Mouse (Mus musculus): ENCODE data around the gene Cdk7. TPM values are rescaled to one million over a fixed set of nuclear protein-coding genes. Genes with fewer than 3 reads are reported as not detected.

The Cdk7 gene
- polyA plus RNA-seq, 1 experiment from 2014 or later = 88.4 TPM

- H3K9me3 ChIP-seq (ENCODE audit: control insufficient read depth, low read depth, low read length) = no peaks in the 10 kb centered on the region
- H3K4me3 ChIP-seq (ENCODE audit: low read depth, low read length) = no peak overlapping the region
- peaks cover 40% of the 10 kb centered on the region for H3K36me3 ChIP-seq (ENCODE audit: control insufficient read depth, insufficient read depth, low read length)
- ATAC-seq (ENCODE audit: insufficient number of reproducible peaks, insufficient read depth, low FRiP score, low read depth) = no peak
- H3K27me3 ChIP-seq (ENCODE audit: control insufficient read depth, insufficient read depth, low read length) = no peaks in the 10 kb centered on the region
- H3K4me2 ChIP-seq (replicated peaks; ENCODE audit: low read depth, low read length) = no peak overlapping the region
- WGBS = 93% methylated on average over 5 of the region's 5 CpGs
- H3K4me1 ChIP-seq (ENCODE audit: control insufficient read depth, insufficient read depth, low read length) = no peaks in the 10 kb centered on the region
- H3K27ac ChIP-seq (ENCODE audit: low read length) = no peak overlapping the region
- no peak overlapping the region for H3K9ac ChIP-seq (replicated peaks; ENCODE audit: low read depth, low read length)
Observed at GRCm38 (mm10) chr13:100721656-100722055, 9.1 kb downstream of the Cdk7 start.

GRCm38 (mm10) chr13:100715467-100715866 is 15.3 kb downstream of the Cdk7 start:
- Histone ChIP-seq H3K36me3 (ENCODE audit: control insufficient read depth, insufficient read depth, low read length) (peaks cover 66% of the 10 kb centered on the region), H3K4me3 (ENCODE audit: low read depth, low read length) (no peak overlapping the region), H3K27ac (ENCODE audit: low read length) (no peak overlapping the region), H3K9me3 (ENCODE audit: control insufficient read depth, low read depth, low read length) (no peaks in the 10 kb centered on the region), H3K9ac (replicated peaks; ENCODE audit: low read depth, low read length) (no peak overlapping the region), H3K4me2 (replicated peaks; ENCODE audit: low read depth, low read length) (no peak overlapping the region), H3K4me1 (ENCODE audit: control insufficient read depth, insufficient read depth, low read length) (no peaks in the 10 kb centered on the region), H3K27me3 (ENCODE audit: control insufficient read depth, insufficient read depth, low read length) (no peaks in the 10 kb centered on the region)
- no peak for ATAC-seq (ENCODE audit: insufficient number of reproducible peaks, insufficient read depth, low FRiP score, low read depth)
- 88% methylated on average over 6 of the region's 6 CpGs for WGBS

GRCm38 (mm10) chr13:100706206-100706605 is 24.5 kb downstream of the Cdk7 start:
- Histone ChIP-seq H3K9me3 (ENCODE audit: control insufficient read depth, low read depth, low read length) (no peaks in the 10 kb centered on the region), H3K4me2 (replicated peaks; ENCODE audit: low read depth, low read length) (no peak overlapping the region), H3K4me1 (ENCODE audit: control insufficient read depth, insufficient read depth, low read length) (no peaks in the 10 kb centered on the region), H3K27me3 (ENCODE audit: control insufficient read depth, insufficient read depth, low read length) (no peaks in the 10 kb centered on the region), H3K27ac (ENCODE audit: low read length) (no peak overlapping the region), H3K4me3 (ENCODE audit: low read depth, low read length) (no peak overlapping the region), H3K9ac (replicated peaks; ENCODE audit: low read depth, low read length) (no peak overlapping the region), H3K36me3 (ENCODE audit: control insufficient read depth, insufficient read depth, low read length) (peaks cover 74% of the 10 kb centered on the region)
- ATAC-seq (ENCODE audit: insufficient number of reproducible peaks, insufficient read depth, low FRiP score, low read depth) = no peak
- 97% methylated on average over 7 of the region's 7 CpGs for WGBS

- 91% methylated on average over 2 of the region's 2 CpGs for WGBS
- H3K9ac ChIP-seq (replicated peaks; ENCODE audit: low read depth, low read length) = no peak overlapping the region
- H3K4me2 ChIP-seq (replicated peaks; ENCODE audit: low read depth, low read length) = no peak overlapping the region
- H3K36me3 ChIP-seq (ENCODE audit: control insufficient read depth, insufficient read depth, low read length) = peaks cover 65% of the 10 kb centered on the region
- no peak for ATAC-seq (ENCODE audit: insufficient number of reproducible peaks, insufficient read depth, low FRiP score, low read depth)
- H3K4me3 ChIP-seq (ENCODE audit: low read depth, low read length) = no peak overlapping the region
- H3K27ac ChIP-seq (ENCODE audit: low read length) = no peak overlapping the region
- no peaks in the 10 kb centered on the region for H3K27me3 ChIP-seq (ENCODE audit: control insufficient read depth, insufficient read depth, low read length)
- no peaks in the 10 kb centered on the region for H3K9me3 ChIP-seq (ENCODE audit: control insufficient read depth, low read depth, low read length)
- H3K4me1 ChIP-seq (ENCODE audit: control insufficient read depth, insufficient read depth, low read length) = no peaks in the 10 kb centered on the region
Observed at GRCm38 (mm10) chr13:100703468-100703867, 27.3 kb downstream of the Cdk7 start.

- Histone ChIP-seq H3K27ac (ENCODE audit: low read length) (no peak overlapping the region), H3K9ac (replicated peaks; ENCODE audit: low read depth, low read length) (no peak overlapping the region), H3K4me3 (ENCODE audit: low read depth, low read length) (no peak overlapping the region), H3K4me1 (ENCODE audit: control insufficient read depth, insufficient read depth, low read length) (no peaks in the 10 kb centered on the region), H3K36me3 (ENCODE audit: control insufficient read depth, insufficient read depth, low read length) (peaks cover 51% of the 10 kb centered on the region), H3K4me2 (replicated peaks; ENCODE audit: low read depth, low read length) (no peak overlapping the region), H3K27me3 (ENCODE audit: control insufficient read depth, insufficient read depth, low read length) (no peaks in the 10 kb centered on the region), H3K9me3 (ENCODE audit: control insufficient read depth, low read depth, low read length) (no peaks in the 10 kb centered on the region)
- WGBS = 96% methylated on average over 10 of the region's 10 CpGs
- ATAC-seq (ENCODE audit: insufficient number of reproducible peaks, insufficient read depth, low FRiP score, low read depth) = no peak
Observed at GRCm38 (mm10) chr13:100698866-100699265, 31.9 kb downstream of the Cdk7 start.

- H3K9me3 ChIP-seq (ENCODE audit: control insufficient read depth, low read depth, low read length) = no peaks in the 10 kb centered on the region
- H3K4me1 ChIP-seq (ENCODE audit: control insufficient read depth, insufficient read depth, low read length) = no peaks in the 10 kb centered on the region
- H3K36me3 ChIP-seq (ENCODE audit: control insufficient read depth, insufficient read depth, low read length) = peaks cover 38% of the 10 kb centered on the region
- H3K27ac ChIP-seq (ENCODE audit: low read length) = no peak overlapping the region
- no peak overlapping the region for H3K4me2 ChIP-seq (replicated peaks; ENCODE audit: low read depth, low read length)
- no peak overlapping the region for H3K9ac ChIP-seq (replicated peaks; ENCODE audit: low read depth, low read length)
- H3K27me3 ChIP-seq (ENCODE audit: control insufficient read depth, insufficient read depth, low read length) = no peaks in the 10 kb centered on the region
- no peak overlapping the region for H3K4me3 ChIP-seq (ENCODE audit: low read depth, low read length)
- WGBS = 94% methylated on average over 3 of the region's 3 CpGs
- ATAC-seq (ENCODE audit: insufficient number of reproducible peaks, insufficient read depth, low FRiP score, low read depth) = no peak
Observed at GRCm38 (mm10) chr13:100697541-100697940, 33.2 kb downstream of the Cdk7 start.

GRCm38 (mm10) chr13:100687513-100687912 is 43.2 kb downstream of the Cdk7 start:
- Histone ChIP-seq H3K4me2 (replicated peaks; ENCODE audit: low read depth, low read length) (no peak overlapping the region), H3K27me3 (ENCODE audit: control insufficient read depth, insufficient read depth, low read length) (no peaks in the 10 kb centered on the region), H3K4me3 (ENCODE audit: low read depth, low read length) (no peak overlapping the region), H3K36me3 (ENCODE audit: control insufficient read depth, insufficient read depth, low read length) (no peaks in the 10 kb centered on the region), H3K27ac (ENCODE audit: low read length) (no peak overlapping the region), H3K9me3 (ENCODE audit: control insufficient read depth, low read depth, low read length) (no peaks in the 10 kb centered on the region), H3K9ac (replicated peaks; ENCODE audit: low read depth, low read length) (no peak overlapping the region), H3K4me1 (ENCODE audit: control insufficient read depth, insufficient read depth, low read length) (no peaks in the 10 kb centered on the region)
- WGBS = 61% methylated on average over 7 of the region's 7 CpGs
- no peak for ATAC-seq (ENCODE audit: insufficient number of reproducible peaks, insufficient read depth, low FRiP score, low read depth)

- no peak for ATAC-seq (ENCODE audit: insufficient number of reproducible peaks, insufficient read depth, low FRiP score, low read depth)
- no peak overlapping the region for H3K9ac ChIP-seq (replicated peaks; ENCODE audit: low read depth, low read length)
Observed at GRCm38 (mm10) chr13:100684355-100684754, 46.4 kb downstream of the Cdk7 start.

GRCm38 (mm10) chr13:100682837-100683236 is 47.9 kb downstream of the Cdk7 start:
- Histone ChIP-seq H3K4me1 (ENCODE audit: control insufficient read depth, insufficient read depth, low read length) (no peaks in the 10 kb centered on the region), H3K27me3 (ENCODE audit: control insufficient read depth, insufficient read depth, low read length) (no peaks in the 10 kb centered on the region), H3K9ac (replicated peaks; ENCODE audit: low read depth, low read length) (no peak overlapping the region), H3K36me3 (ENCODE audit: control insufficient read depth, insufficient read depth, low read length) (no peaks in the 10 kb centered on the region), H3K4me2 (replicated peaks; ENCODE audit: low read depth, low read length) (no peak overlapping the region), H3K9me3 (ENCODE audit: control insufficient read depth, low read depth, low read length) (no peaks in the 10 kb centered on the region), H3K27ac (ENCODE audit: low read length) (no peak overlapping the region), H3K4me3 (ENCODE audit: low read depth, low read length) (no peak overlapping the region)
- no peak for ATAC-seq (ENCODE audit: insufficient number of reproducible peaks, insufficient read depth, low FRiP score, low read depth)
- 79% methylated on average over 2 of the region's 2 CpGs for WGBS

More at GRCm38 (mm10) chr13:100684355-100684754, 46.4 kb downstream of the Cdk7 start:
- WGBS = 67% methylated on average over 2 of the region's 2 CpGs
- Histone ChIP-seq H3K4me3 (ENCODE audit: low read depth, low read length) (no peak overlapping the region), H3K4me2 (replicated peaks; ENCODE audit: low read depth, low read length) (no peak overlapping the region), H3K27me3 (ENCODE audit: control insufficient read depth, insufficient read depth, low read length) (no peaks in the 10 kb centered on the region), H3K27ac (ENCODE audit: low read length) (no peak overlapping the region), H3K9me3 (ENCODE audit: control insufficient read depth, low read depth, low read length) (no peaks in the 10 kb centered on the region), H3K4me1 (ENCODE audit: control insufficient read depth, insufficient read depth, low read length) (no peaks in the 10 kb centered on the region), H3K36me3 (ENCODE audit: control insufficient read depth, insufficient read depth, low read length) (no peaks in the 10 kb centered on the region)

Measured in stomach, embryonic 14.5 days (tissue).